Mouse (Mus musculus): ENCODE measurements at regions not wholly inside any gene's neighbourhood (a gene's known extent, or its start where the extent isn't known, plus 50 kb on each side); places are given as distances from the start of the nearest gene placed in this dataset.

GRCm38 (mm10) chr4:125276861-125277260 is 149.2 kb upstream of the Zc3h12a start:
- H3K9ac ChIP-seq (ENCODE audit: control insufficient read depth, low read depth, low read length, poor library complexity, severe bottlenecking), result no peak overlapping the region
- H3K4me3 ChIP-seq (ENCODE audit: control insufficient read depth in 1 of 2, insufficient read depth in 1 of 2, low read depth in 2 of 2, low read length in 2 of 2), result no peak overlapping the region
- H3K79me2 ChIP-seq (ENCODE audit: control insufficient read depth, insufficient read depth, low read length, poor library complexity), result no peaks in the 10 kb centered on the region
- no peaks in the 10 kb centered on the region for H3K9me3 ChIP-seq (replicated peaks; ENCODE audit: insufficient read depth, low read length)
- no peak for DNase-seq (ENCODE audit: low read depth, low spot score)
- H3K36me3 ChIP-seq (ENCODE audit: control insufficient read depth in 1 of 2, insufficient read depth in 2 of 2, low read length in 2 of 2), result no peaks in the 10 kb centered on the region
- H3K27ac ChIP-seq (ENCODE audit: control insufficient read depth, low read depth, low read length), result no peak overlapping the region
- H3K4me1 ChIP-seq (ENCODE audit: control insufficient read depth in 1 of 2, insufficient read depth in 2 of 2, low read length in 2 of 2), result no peaks in the 10 kb centered on the region
- no peak for TF ChIP-seq ETS1 (IDR thresholded peaks at IDR 0.05; ENCODE audit: low read depth, low read length)
- TF ChIP-seq CTCF (IDR thresholded peaks at IDR 0.05 in 2 of 3, conservative IDR thresholded peaks at IDR 0.05 in 1 of 3; ENCODE audit: control insufficient read depth in 1 of 3, insufficient read depth in 1 of 3, low read depth in 2 of 3, low read length in 3 of 3, poor library complexity in 1 of 3, severe bottlenecking in 1 of 3), result no peak
- TF ChIP-seq CHD1 (IDR thresholded peaks at IDR 0.05; ENCODE audit: low read depth, low read length), result no peak
- no peak for TF ChIP-seq USF1 (IDR thresholded peaks at IDR 0.05; ENCODE audit: low read depth, low read length)
- TF ChIP-seq NELFE (IDR thresholded peaks at IDR 0.05; ENCODE audit: low read depth, low read length), result no peak
- no peak for TF ChIP-seq CHD2 (IDR thresholded peaks at IDR 0.05; ENCODE audit: low read length)
- TF ChIP-seq MYC (IDR thresholded peaks at IDR 0.05; ENCODE audit: low read depth, low read length), result no peak
- TF ChIP-seq JUND (IDR thresholded peaks at IDR 0.05; ENCODE audit: low read depth, low read length), result no peak
- no peak for TF ChIP-seq BHLHE40 (IDR thresholded peaks at IDR 0.05; ENCODE audit: borderline replicate concordance, low read depth, low read length)
- H3K27me3 ChIP-seq (ENCODE audit: control insufficient read depth in 1 of 2, insufficient read depth in 2 of 2, low read length in 2 of 2), result no peaks in the 10 kb centered on the region

- Histone ChIP-seq H3K27me3 (ENCODE audit: control insufficient read depth in 1 of 2, insufficient read depth in 2 of 2, low read length in 2 of 2) (no peaks in the 10 kb centered on the region), H3K9me3 (replicated peaks; ENCODE audit: insufficient read depth, low read length) (no peaks in the 10 kb centered on the region), H3K4me1 (ENCODE audit: control insufficient read depth in 1 of 2, insufficient read depth in 2 of 2, low read length in 2 of 2) (no peaks in the 10 kb centered on the region), H3K4me3 (ENCODE audit: control insufficient read depth in 1 of 2, insufficient read depth in 1 of 2, low read depth in 2 of 2, low read length in 2 of 2) (no peak overlapping the region), H3K79me2 (ENCODE audit: control insufficient read depth, insufficient read depth, low read length, poor library complexity) (no peaks in the 10 kb centered on the region), H3K36me3 (ENCODE audit: control insufficient read depth in 1 of 2, insufficient read depth in 2 of 2, low read length in 2 of 2) (no peaks in the 10 kb centered on the region), H3K27ac (ENCODE audit: control insufficient read depth, low read depth, low read length) (no peak overlapping the region), H3K9ac (ENCODE audit: control insufficient read depth, low read depth, low read length, poor library complexity, severe bottlenecking) (no peak overlapping the region)
- TF ChIP-seq POLR2AphosphoS5 (IDR thresholded peaks at IDR 0.05; ENCODE audit: borderline replicate concordance, low read depth, low read length) (no peak), USF1 (IDR thresholded peaks at IDR 0.05; ENCODE audit: low read depth, low read length) (no peak), MAX (IDR thresholded peaks at IDR 0.05; ENCODE audit: low read length) (no peak), MAZ (IDR thresholded peaks at IDR 0.05; ENCODE audit: low read depth, low read length) (no peak), NELFE (IDR thresholded peaks at IDR 0.05; ENCODE audit: low read depth, low read length) (no peak), BHLHE40 (IDR thresholded peaks at IDR 0.05; ENCODE audit: borderline replicate concordance, low read depth, low read length) (no peak), TBP (IDR thresholded peaks at IDR 0.05; ENCODE audit: low read depth, low read length) (no peak)
- DNase-seq (ENCODE audit: low read depth, low spot score), result no peak
Observed at GRCm38 (mm10) chr4:125275259-125275658, 147.6 kb upstream of the Zc3h12a start.

GRCm38 (mm10) chr4:125270951-125271350 is 143.3 kb upstream of the Zc3h12a start:
- no peaks in the 10 kb centered on the region for H3K9me3 ChIP-seq (replicated peaks; ENCODE audit: insufficient read depth, low read length)
- DNase-seq (ENCODE audit: low read depth, low spot score), result no peak
- H3K27ac ChIP-seq (ENCODE audit: control insufficient read depth, low read depth, low read length), result no peak overlapping the region
- H3K36me3 ChIP-seq (ENCODE audit: control insufficient read depth in 1 of 2, insufficient read depth in 2 of 2, low read length in 2 of 2), result no peaks in the 10 kb centered on the region
- no peaks in the 10 kb centered on the region for H3K79me2 ChIP-seq (ENCODE audit: control insufficient read depth, insufficient read depth, low read length, poor library complexity)
- no peak overlapping the region for H3K4me3 ChIP-seq (ENCODE audit: control insufficient read depth in 1 of 2, insufficient read depth in 1 of 2, low read depth in 2 of 2, low read length in 2 of 2)
- no peaks in the 10 kb centered on the region for H3K27me3 ChIP-seq (ENCODE audit: control insufficient read depth in 1 of 2, insufficient read depth in 2 of 2, low read length in 2 of 2)
- H3K9ac ChIP-seq (ENCODE audit: control insufficient read depth, low read depth, low read length, poor library complexity, severe bottlenecking), result no peak overlapping the region
- TF ChIP-seq MYC (IDR thresholded peaks at IDR 0.05; ENCODE audit: low read depth, low read length) (no peak), USF1 (IDR thresholded peaks at IDR 0.05; ENCODE audit: low read depth, low read length) (no peak), POLR2AphosphoS2 (IDR thresholded peaks at IDR 0.05; ENCODE audit: low read length) (no peak), MAX (IDR thresholded peaks at IDR 0.05; ENCODE audit: low read length) (no peak), ZMIZ1 (IDR thresholded peaks at IDR 0.05; ENCODE audit: low read depth, low read length) (no peak), GABPA (IDR thresholded peaks at IDR 0.05; ENCODE audit: low read depth, low read length) (no peak)
- H3K4me1 ChIP-seq (ENCODE audit: control insufficient read depth in 1 of 2, insufficient read depth in 2 of 2, low read length in 2 of 2), result no peaks in the 10 kb centered on the region
